Mouse (Mus musculus): ENCODE results near the gene Xxylt1. TPM values are rescaled to one million over a fixed set of nuclear protein-coding genes. Genes with fewer than 3 reads are reported as not detected.

The Xxylt1 gene
- polyA plus RNA-seq, 1 experiment from 2014 or later = 15.7 TPM

GRCm38 (mm10) chr16:31074324-31074908 lies 6.8 kb downstream of the Xxylt1 start:
- Histone ChIP-seq H3K4me2 (no peak overlapping the region), H3K4me3 (replicated peaks) (no peak overlapping the region), H3K27me3 (replicated peaks) (no peaks in the 10 kb centered on the region), H3K4me1 (0 out of 2 replicates have a peak, but pooled peaks cover 4% of the 10 kb centered on the region), H3K36me3 (no peaks in the 10 kb centered on the region), H3K27ac (no peak overlapping the region), H3K9ac (no peak overlapping the region), H3K9me3 (no peaks in the 10 kb centered on the region)
- no peak for ATAC-seq (ENCODE audit: insufficient read depth, low FRiP score, low read depth)
- 74% methylated on average over 3 of the region's 3 CpGs for WGBS

- ATAC-seq (ENCODE audit: insufficient read depth, low FRiP score, low read depth) = no peak
- no peak overlapping the region for H3K4me2 ChIP-seq
- H3K4me1 ChIP-seq = peaks cover 8% of the 10 kb centered on the region; the same call in 1 of the 2 replicates
- H3K4me3 ChIP-seq (replicated peaks) = no peak overlapping the region
- no peaks in the 10 kb centered on the region for H3K27me3 ChIP-seq (replicated peaks)
- no peaks in the 10 kb centered on the region for H3K9me3 ChIP-seq
- no peak overlapping the region for H3K27ac ChIP-seq
- WGBS = 89% methylated on average over 6 of the region's 6 CpGs
- no peaks in the 10 kb centered on the region for H3K36me3 ChIP-seq
- H3K9ac ChIP-seq = no peak overlapping the region
Measured at GRCm38 (mm10) chr16:31071731-31072130, 9.5 kb downstream of the Xxylt1 start.

GRCm38 (mm10) chr16:31070358-31071133 lies 10.7 kb downstream of the Xxylt1 start:
- no peaks in the 10 kb centered on the region for H3K9me3 ChIP-seq
- H3K27me3 ChIP-seq (replicated peaks) = no peaks in the 10 kb centered on the region
- 12% methylated on average over 21 of the region's 21 CpGs for WGBS
- H3K4me1 ChIP-seq = peaks cover 11% of the 10 kb centered on the region; the same call in 1 of the 2 replicates
- H3K4me3 ChIP-seq (replicated peaks) = peak overlapping the region; percentile 15; the same call in 1 of the 2 replicates
- no peak overlapping the region for H3K9ac ChIP-seq
- no peaks in the 10 kb centered on the region for H3K36me3 ChIP-seq
- H3K27ac ChIP-seq = no peak overlapping the region
- ATAC-seq (ENCODE audit: insufficient read depth, low FRiP score, low read depth) = peak; percentile 72; the same call in 1 of the 2 replicates
- peak overlapping the region; percentile 43 for H3K4me2 ChIP-seq

GRCm38 (mm10) chr16:31069211-31070166 lies 11.7 kb downstream of the Xxylt1 start:
- Histone ChIP-seq H3K27me3 (replicated peaks) (no peaks in the 10 kb centered on the region), H3K9ac (no peak overlapping the region), H3K36me3 (no peaks in the 10 kb centered on the region), H3K4me1 (peaks cover 11% of the 10 kb centered on the region; the same call in 1 of the 2 replicates), H3K27ac (no peak overlapping the region), H3K4me3 (replicated peaks) (no peak overlapping the region), H3K9me3 (no peaks in the 10 kb centered on the region), H3K4me2 (no peak overlapping the region)
- WGBS = 87% methylated on average over 14 of the region's 14 CpGs
- ATAC-seq (ENCODE audit: insufficient read depth, low FRiP score, low read depth) = no peak

- no peak overlapping the region for H3K4me3 ChIP-seq (replicated peaks)
- no peak for ATAC-seq (ENCODE audit: insufficient read depth, low FRiP score, low read depth)
- no peak overlapping the region for H3K9ac ChIP-seq
Measured at GRCm38 (mm10) chr16:31068280-31068679, 13.0 kb downstream of the Xxylt1 start.

GRCm38 (mm10) chr16:31066344-31067098 lies 14.7 kb downstream of the Xxylt1 start:
- H3K27ac ChIP-seq = peak overlapping the region; percentile 48
- WGBS = 45% methylated on average over 15 of the region's 15 CpGs
- H3K9ac ChIP-seq = no peak overlapping the region
- H3K4me1 ChIP-seq = peaks cover 16% of the 10 kb centered on the region; the same call in 1 of the 2 replicates
- no peaks in the 10 kb centered on the region for H3K9me3 ChIP-seq
- H3K4me3 ChIP-seq (replicated peaks) = no peak overlapping the region
- H3K4me2 ChIP-seq = no peak overlapping the region
- ATAC-seq (ENCODE audit: insufficient read depth, low FRiP score, low read depth) = no peak
- H3K36me3 ChIP-seq = no peaks in the 10 kb centered on the region
- no peaks in the 10 kb centered on the region for H3K27me3 ChIP-seq (replicated peaks)

More at GRCm38 (mm10) chr16:31068280-31068679, 13.0 kb downstream of the Xxylt1 start:
- no peaks in the 10 kb centered on the region for H3K27me3 ChIP-seq (replicated peaks)
- no peak overlapping the region for H3K27ac ChIP-seq
- no peaks in the 10 kb centered on the region for H3K9me3 ChIP-seq
- no peak overlapping the region for H3K4me2 ChIP-seq
- H3K36me3 ChIP-seq = no peaks in the 10 kb centered on the region
- 77% methylated on average over 7 of the region's 7 CpGs for WGBS
- H3K4me1 ChIP-seq = peaks cover 11% of the 10 kb centered on the region; the same call in 1 of the 2 replicates

GRCm38 (mm10) chr16:31064782-31065181 lies 16.4 kb downstream of the Xxylt1 start:
- no peaks in the 10 kb centered on the region for H3K36me3 ChIP-seq
- no peak overlapping the region for H3K4me2 ChIP-seq
- no peak overlapping the region for H3K27ac ChIP-seq
- no peaks in the 10 kb centered on the region for H3K9me3 ChIP-seq
- H3K4me1 ChIP-seq = peaks cover 12% of the 10 kb centered on the region; the same call in 1 of the 2 replicates
- 82% methylated on average over 6 of the region's 6 CpGs for WGBS
- ATAC-seq (ENCODE audit: insufficient read depth, low FRiP score, low read depth) = no peak
- H3K4me3 ChIP-seq (replicated peaks) = no peak overlapping the region
- no peak overlapping the region for H3K9ac ChIP-seq
- H3K27me3 ChIP-seq (replicated peaks) = no peaks in the 10 kb centered on the region

- 57% methylated on average over 3 of the region's 3 CpGs for WGBS
- Histone ChIP-seq H3K36me3 (no peaks in the 10 kb centered on the region), H3K4me3 (replicated peaks) (no peak overlapping the region), H3K9me3 (no peaks in the 10 kb centered on the region), H3K4me2 (no peak overlapping the region), H3K27ac (no peak overlapping the region), H3K4me1 (peaks cover 12% of the 10 kb centered on the region; the same call in 1 of the 2 replicates), H3K27me3 (replicated peaks) (no peaks in the 10 kb centered on the region), H3K9ac (no peak overlapping the region)
- ATAC-seq (ENCODE audit: insufficient read depth, low FRiP score, low read depth) = 0 out of 2 replicates have a peak, but pooled peaks have one; percentile 36
Measured at GRCm38 (mm10) chr16:31062918-31063317, 18.3 kb downstream of the Xxylt1 start.

GRCm38 (mm10) chr16:31061246-31061880 lies 19.9 kb downstream of the Xxylt1 start:
- Histone ChIP-seq H3K4me2 (no peak overlapping the region), H3K9me3 (no peaks in the 10 kb centered on the region), H3K27me3 (replicated peaks) (no peaks in the 10 kb centered on the region), H3K36me3 (no peaks in the 10 kb centered on the region), H3K9ac (no peak overlapping the region), H3K4me3 (replicated peaks) (no peak overlapping the region), H3K4me1 (peaks cover 5% of the 10 kb centered on the region; the same call in 1 of the 2 replicates), H3K27ac (no peak overlapping the region)
- no peak for ATAC-seq (ENCODE audit: insufficient read depth, low FRiP score, low read depth)
- WGBS = 78% methylated on average over 11 of the region's 11 CpGs

- ATAC-seq (ENCODE audit: insufficient read depth, low FRiP score, low read depth) = no peak
- Histone ChIP-seq H3K27ac (no peak overlapping the region), H3K36me3 (no peaks in the 10 kb centered on the region), H3K9me3 (no peaks in the 10 kb centered on the region), H3K27me3 (replicated peaks) (no peaks in the 10 kb centered on the region), H3K4me2 (no peak overlapping the region), H3K4me3 (replicated peaks) (no peak overlapping the region), H3K9ac (no peak overlapping the region), H3K4me1 (peaks cover 5% of the 10 kb centered on the region; the same call in 1 of the 2 replicates)
- 92% methylated on average over 13 of the region's 13 CpGs for WGBS
Measured at GRCm38 (mm10) chr16:31060714-31061113, 20.5 kb downstream of the Xxylt1 start.
